Mouse (Mus musculus): ENCODE data around the gene Ublcp1. TPM values are rescaled to one million over a fixed set of nuclear protein-coding genes. Genes with fewer than 3 reads are reported as not detected.

Ublcp1 gene
- polyA plus RNA-seq, 1 experiment from 2014 or later: 18.8 TPM

DNA sequence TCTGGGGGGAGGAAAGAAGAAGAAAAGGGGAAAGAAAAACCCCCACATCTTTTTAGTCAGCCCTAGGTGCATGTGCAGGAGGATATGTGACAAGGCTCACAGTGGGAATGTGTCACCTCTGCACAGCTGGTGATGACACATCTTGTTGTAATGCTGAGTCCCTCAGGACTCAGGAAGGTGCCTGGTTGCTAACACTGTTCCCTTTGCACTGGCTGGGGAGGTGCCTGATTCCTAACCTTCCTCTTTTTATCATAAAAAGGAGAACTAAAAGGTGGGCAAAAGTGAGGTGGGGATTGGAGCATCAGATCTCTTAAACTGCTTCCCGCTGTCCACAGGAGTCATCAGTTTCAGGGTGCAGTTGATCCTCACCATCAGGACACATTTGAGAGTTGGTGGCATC is 52.9 kb downstream of the Ublcp1 start:
- H3K4me3 ChIP-seq (ENCODE audit: inconsistent target): no peak overlapping the region
- no peaks in the 10 kb centered on the region for H3K36me3 ChIP-seq (ENCODE audit: inconsistent target)
- WGBS (ENCODE audit: missing documents): 45% methylated on average over 1 of the region's 1 CpGs
- H3K27ac ChIP-seq: peak overlapping the region; percentile 82
- H3K79me2 ChIP-seq (ENCODE audit: inconsistent target): no peaks in the 10 kb centered on the region

DNA sequence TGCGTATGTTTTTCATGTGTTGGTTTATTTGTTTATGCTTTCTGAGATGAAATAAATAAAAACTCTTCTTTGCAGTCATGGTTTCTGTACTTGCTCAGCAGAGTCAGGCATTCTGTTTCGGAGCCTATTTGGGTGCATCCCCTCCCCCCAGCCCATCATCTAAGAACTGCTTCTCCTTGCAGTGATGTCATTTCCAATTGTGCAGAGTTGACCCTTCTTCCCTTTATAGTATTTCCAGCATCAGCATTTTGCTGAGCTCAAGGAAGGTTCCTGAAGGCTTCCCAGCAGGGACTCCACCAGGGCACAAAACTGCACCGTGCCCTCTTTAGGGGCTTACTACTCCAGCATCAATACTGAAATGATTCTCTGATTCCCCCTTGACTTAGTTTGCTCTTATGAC is 55.7 kb downstream of the Ublcp1 start:
- H3K79me2 ChIP-seq (ENCODE audit: inconsistent target): no peaks in the 10 kb centered on the region
- WGBS (ENCODE audit: missing documents): 70% methylated on average over 3 of the region's 3 CpGs
- no peaks in the 10 kb centered on the region for H3K36me3 ChIP-seq (ENCODE audit: inconsistent target)
- no peak overlapping the region for H3K4me3 ChIP-seq (ENCODE audit: inconsistent target)
- H3K27ac ChIP-seq: peak overlapping the region; percentile 82

DNA sequence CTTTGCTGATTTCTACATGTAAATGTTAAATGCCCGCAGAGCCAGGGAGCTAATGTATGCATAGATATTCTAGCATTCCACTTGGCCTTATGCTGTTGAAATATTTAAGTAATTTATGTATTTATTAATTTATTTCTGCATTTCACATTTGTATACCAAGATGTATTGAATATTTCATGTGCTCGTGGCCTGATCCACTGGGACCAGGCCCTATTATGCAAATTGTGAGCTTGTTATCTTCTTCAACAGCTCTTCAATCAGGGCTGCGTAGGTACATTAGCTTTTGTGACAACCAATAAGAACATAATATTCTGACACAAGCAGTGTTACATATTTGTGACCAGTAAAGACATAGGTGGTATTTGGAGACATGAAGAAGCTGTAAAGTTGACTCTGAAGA is 56.9 kb downstream of the Ublcp1 start:
- Histone ChIP-seq H3K27ac (no peak overlapping the region), H3K36me3 (ENCODE audit: inconsistent target) (no peaks in the 10 kb centered on the region), H3K4me3 (ENCODE audit: inconsistent target) (no peak overlapping the region), H3K79me2 (ENCODE audit: inconsistent target) (no peaks in the 10 kb centered on the region)
- WGBS (ENCODE audit: missing documents): 98% methylated on average over 3 of the region's 3 CpGs

DNA sequence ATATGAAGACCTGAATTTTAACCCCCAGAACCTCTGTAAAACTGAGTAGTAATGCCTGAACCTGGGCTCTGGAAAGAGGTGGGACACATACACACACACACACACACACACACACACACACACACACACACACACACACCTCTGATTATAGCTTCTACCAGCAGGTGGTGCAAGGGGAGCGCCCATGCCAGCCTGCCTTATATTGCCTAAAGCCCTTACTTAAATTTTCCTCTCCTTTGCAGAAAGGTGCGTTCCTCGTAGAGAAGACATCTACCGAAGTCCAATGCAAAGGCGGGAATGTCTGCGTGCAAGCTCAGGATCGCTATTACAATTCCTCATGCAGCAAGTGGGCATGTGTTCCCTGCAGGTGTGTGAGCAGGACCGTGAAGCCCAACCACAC is 58.0 kb downstream of the Ublcp1 start:
- no peaks in the 10 kb centered on the region for H3K79me2 ChIP-seq (ENCODE audit: inconsistent target)
- H3K4me3 ChIP-seq (ENCODE audit: inconsistent target): no peak overlapping the region
- no peak overlapping the region for H3K27ac ChIP-seq
- WGBS (ENCODE audit: missing documents): 89% methylated on average over 8 of the region's 8 CpGs
- H3K36me3 ChIP-seq (ENCODE audit: inconsistent target): no peaks in the 10 kb centered on the region

DNA sequence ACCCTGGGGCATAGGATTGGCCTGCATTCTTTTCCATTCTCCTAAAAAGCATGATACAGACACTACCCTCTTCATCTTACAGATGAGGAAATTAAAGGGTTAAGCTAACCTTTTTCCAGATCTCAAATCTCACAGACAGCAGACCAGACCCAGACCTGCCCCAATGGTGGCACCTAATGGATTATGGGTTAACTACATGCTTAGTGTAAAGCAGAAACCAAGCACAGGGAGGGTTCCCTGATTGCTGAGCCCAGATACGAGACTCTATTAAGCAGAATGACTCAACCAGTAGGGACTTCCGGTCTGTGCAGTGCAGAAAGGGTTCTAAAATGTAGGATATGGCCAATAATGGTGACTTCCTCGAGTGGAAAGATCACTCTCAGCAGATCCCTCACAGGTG is 59.9 kb downstream of the Ublcp1 start:
- Histone ChIP-seq H3K79me2 (ENCODE audit: inconsistent target) (no peaks in the 10 kb centered on the region), H3K36me3 (ENCODE audit: inconsistent target) (no peaks in the 10 kb centered on the region), H3K27ac (no peak overlapping the region), H3K4me3 (ENCODE audit: inconsistent target) (no peak overlapping the region)
- 10% methylated on average over 3 of the region's 3 CpGs for WGBS (ENCODE audit: missing documents)

DNA sequence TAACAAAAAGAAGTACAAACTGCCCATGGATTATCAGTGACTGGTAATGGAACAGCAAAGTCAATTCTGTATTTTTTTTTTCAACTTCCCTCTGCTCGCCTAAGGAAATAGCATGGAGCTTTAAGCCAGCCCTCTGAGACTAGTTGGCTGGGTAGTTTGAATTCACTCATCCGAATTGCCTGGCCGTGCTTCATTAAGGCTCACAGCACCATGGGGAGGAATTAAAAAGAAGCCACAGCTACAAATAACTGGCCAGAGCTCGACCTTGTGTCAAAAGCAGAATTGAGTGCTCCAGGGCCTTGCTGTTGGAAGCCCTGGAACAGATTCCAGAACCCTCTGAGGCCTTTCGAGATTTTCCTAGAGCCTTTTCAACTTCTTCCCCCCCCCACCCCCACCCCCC is 61.7 kb downstream of the Ublcp1 start:
- no peaks in the 10 kb centered on the region for H3K79me2 ChIP-seq (ENCODE audit: inconsistent target)
- H3K4me3 ChIP-seq (ENCODE audit: inconsistent target): no peak overlapping the region
- 74% methylated on average over 5 of the region's 5 CpGs for WGBS (ENCODE audit: missing documents)
- no peak overlapping the region for H3K27ac ChIP-seq
- no peaks in the 10 kb centered on the region for H3K36me3 ChIP-seq (ENCODE audit: inconsistent target)

DNA sequence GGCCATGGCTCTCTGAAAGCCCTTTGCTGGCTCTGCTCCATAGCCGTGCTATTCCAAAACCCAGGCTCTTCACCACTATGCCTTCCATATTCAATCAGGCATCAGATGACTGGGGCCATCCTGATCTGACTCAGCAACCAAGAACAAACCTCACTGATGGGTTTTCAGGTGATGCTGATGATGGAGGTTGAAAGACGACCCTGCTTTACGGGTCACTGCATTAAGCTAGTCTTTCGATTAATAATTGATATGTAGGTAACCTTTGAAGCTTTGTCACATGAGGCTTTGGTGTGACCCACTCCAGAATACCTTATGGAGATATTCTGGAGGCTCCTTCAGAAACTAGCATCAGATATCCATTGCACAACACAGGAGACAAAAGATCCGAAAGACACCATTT is 63.8 kb downstream of the Ublcp1 start:
- 95% methylated on average over 5 of the region's 5 CpGs for WGBS (ENCODE audit: missing documents)
- Histone ChIP-seq H3K27ac (no peak overlapping the region), H3K79me2 (ENCODE audit: inconsistent target) (no peaks in the 10 kb centered on the region), H3K4me3 (ENCODE audit: inconsistent target) (no peak overlapping the region), H3K36me3 (ENCODE audit: inconsistent target) (no peaks in the 10 kb centered on the region)

DNA sequence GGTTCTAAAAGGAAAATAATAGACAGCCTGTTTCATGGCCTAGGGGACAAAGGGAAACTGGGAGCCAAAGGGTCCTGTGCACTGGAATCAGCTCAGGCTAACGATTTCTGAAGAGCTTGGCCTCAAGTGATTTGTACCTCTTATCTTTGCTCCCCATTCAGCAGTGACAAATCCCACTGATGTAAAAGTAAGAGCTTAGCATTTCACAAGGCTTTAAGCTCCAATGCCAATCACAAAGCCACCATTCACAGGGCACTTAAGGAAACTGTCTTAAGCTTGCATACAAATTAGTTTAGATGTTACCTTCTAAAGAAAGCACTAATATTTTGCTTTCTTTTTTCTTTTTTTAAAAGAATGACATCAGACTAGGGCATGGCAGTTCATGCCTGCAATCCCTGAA is 64.3 kb downstream of the Ublcp1 start:
- Histone ChIP-seq H3K79me2 (ENCODE audit: inconsistent target) (no peaks in the 10 kb centered on the region), H3K36me3 (ENCODE audit: inconsistent target) (no peaks in the 10 kb centered on the region), H3K27ac (no peak overlapping the region), H3K4me3 (ENCODE audit: inconsistent target) (no peak overlapping the region)
- 100% methylated on average over 1 of the region's 1 CpGs for WGBS (ENCODE audit: missing documents)

DNA sequence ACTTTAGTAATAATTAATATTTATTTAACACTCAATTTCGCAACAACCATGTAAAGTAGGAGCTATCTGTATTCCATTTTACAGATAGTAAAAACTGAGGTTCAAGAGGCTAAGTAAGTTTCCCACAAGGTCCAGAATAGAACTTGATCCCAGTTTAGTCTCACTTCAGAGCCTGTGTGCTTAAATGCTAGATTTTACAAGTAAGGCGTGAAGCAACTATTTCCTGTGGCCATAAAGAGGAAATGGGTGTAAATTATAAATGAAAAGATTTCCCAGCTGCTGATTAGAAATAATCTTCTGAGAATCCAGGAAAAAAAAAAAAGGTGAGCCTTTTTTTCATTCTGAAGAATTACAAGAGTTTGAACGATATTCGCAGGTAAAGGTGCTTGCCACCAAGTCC is 65.2 kb downstream of the Ublcp1 start:
- 50% methylated on average over 4 of the region's 4 CpGs for WGBS (ENCODE audit: missing documents)
- H3K36me3 ChIP-seq (ENCODE audit: inconsistent target): no peaks in the 10 kb centered on the region
- H3K79me2 ChIP-seq (ENCODE audit: inconsistent target): no peaks in the 10 kb centered on the region
- H3K27ac ChIP-seq: no peak overlapping the region
- no peak overlapping the region for H3K4me3 ChIP-seq (ENCODE audit: inconsistent target)

Other genes with a start within 250 kb of the Ublcp1 start
- gene Il12b, start 70.4 kb downstream of the Ublcp1 start, polyA plus RNA-seq (2018): 0.74 to 0.98 TPM (median 0.98 TPM) in 3 replicates
- gene Rnf145, start 48.5 kb upstream of the Ublcp1 start, polyA plus RNA-seq (2018): 22.5 to 32.8 TPM (median 26.5 TPM) in 3 replicates
- 0.04 TPM in 1 of 3 replicates, not detected in the others for gene Ebf1, start 146.8 kb upstream of the Ublcp1 start, polyA plus RNA-seq (2018)